ENCODE assay signal across 8 mouse cellular contexts in the genomic region with DNA sequence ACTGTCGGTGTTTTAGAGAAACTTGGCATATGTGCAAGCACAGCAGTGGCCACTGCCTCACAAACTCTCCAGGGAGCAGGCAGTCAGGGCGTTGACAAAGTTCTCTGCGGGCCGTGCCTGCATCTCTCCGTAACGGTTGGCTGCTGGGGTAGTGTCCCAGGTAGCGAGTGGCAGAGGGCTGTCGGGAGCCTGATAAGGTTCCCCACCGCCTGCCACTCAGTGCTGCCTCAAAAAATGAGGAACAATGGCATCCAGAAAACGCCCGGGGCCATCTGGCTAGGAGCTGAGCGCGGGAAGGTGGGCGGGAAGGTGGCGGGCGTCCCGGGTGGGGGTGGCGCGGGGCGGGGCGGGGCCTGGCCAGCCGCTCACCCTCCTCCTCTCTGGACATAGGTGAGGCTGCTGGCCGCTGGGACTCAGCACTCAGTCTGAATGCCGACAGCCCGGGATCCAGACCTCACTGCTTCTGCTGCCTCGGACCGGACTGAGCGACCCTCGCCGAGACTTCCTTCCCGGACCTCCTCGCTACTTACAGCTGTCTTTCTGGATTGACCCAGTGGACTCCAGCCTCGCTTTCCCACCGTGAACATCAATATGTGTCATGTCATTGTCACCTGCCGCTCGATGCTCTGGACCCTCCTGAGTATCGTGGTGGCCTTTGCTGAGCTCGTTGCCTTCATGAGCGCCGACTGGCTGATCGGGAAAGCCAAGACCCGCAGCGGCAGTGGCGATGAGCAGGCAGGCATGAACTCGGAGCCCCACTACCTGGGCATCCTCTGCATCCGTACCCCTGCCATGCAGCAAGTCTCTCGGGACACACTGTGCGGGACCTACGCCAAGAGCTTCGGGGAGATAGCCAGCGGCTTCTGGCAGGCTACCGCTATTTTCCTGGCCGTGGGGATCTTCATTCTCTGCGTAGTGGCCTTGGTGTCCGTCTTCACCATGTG.
A peak's percentile ranks its signal among the peaks of the same experiment; 100 is the strongest.
DNase-seq lines count a peak whose midpoint lies in the region; ATAC-seq and TF ChIP-seq lines count a peak whose summit lies in the region.

No protein-coding gene starts in this region.

- H3K27ac ChIP-seq in cortical plate, adult 2 months (ENCODE audit: insufficient read depth, low read length): peak overlapping the region; percentile 30
- peak overlapping the region; percentile 54; the same call in 1 of the 2 replicates for H3K27ac ChIP-seq in intestine, postnatal 0 days (ENCODE audit: low read depth, low read length)
- peak overlapping the region; percentile 15; the same call in 1 of the 2 replicates for H3K27ac ChIP-seq in liver, adult 2 months (replicated peaks; ENCODE audit: insufficient read depth, low read depth, low read length)

- H3K79me2 ChIP-seq in liver, adult 2 months (ENCODE audit: control insufficient read depth, insufficient read depth, low read length): no peaks in the 10 kb centered on the region

- peak; percentile 54 for ATAC-seq in granulocyte monocyte progenitor cell, adult 5-6 weeks (replicated peaks; ENCODE audit: poor library complexity, severe bottlenecking)
- ATAC-seq in intestine, postnatal 0 days: 0 out of 2 replicates have a peak, but pooled peaks have one; percentile 14

- H3K36me3 ChIP-seq in intestine, postnatal 0 days (ENCODE audit: control insufficient read depth, insufficient read depth): no peaks in the 10 kb centered on the region
- no peaks in the 10 kb centered on the region for H3K36me3 ChIP-seq in liver, adult 2 months (ENCODE audit: control insufficient read depth, insufficient read depth, low read length)

- peak overlapping the region; percentile 97 for H3K4me2 ChIP-seq in intestine, postnatal 0 days (replicated peaks; ENCODE audit: low read depth)

- DNase-seq in 3T3-L1 (ENCODE audit: low read depth, low spot score): peak; percentile 73
- peak; percentile 70 for DNase-seq in ZHBTc4 (ENCODE audit: low read depth, low spot score)
- DNase-seq in liver, adult 2 months (ENCODE audit: extremely low read depth, low read depth, low spot score): peak; percentile 21
- peak; percentile 67 for DNase-seq in neural tube, embryonic 10.5 days (ENCODE audit: extremely low spot score, low spot score)
- DNase-seq in thymus, postnatal 25 days: peak; percentile 33

- H3K4me3 ChIP-seq in cortical plate, adult 2 months (ENCODE audit: insufficient read depth, low read length): peak overlapping the region; percentile 67
- H3K4me3 ChIP-seq in intestine, postnatal 0 days (ENCODE audit: low read depth, low read length): peak overlapping the region; percentile 51
- H3K4me3 ChIP-seq in liver, adult 2 months (ENCODE audit: insufficient read depth, low read depth, low read length): peak overlapping the region; percentile 63

- H3K4me1 ChIP-seq in cortical plate, adult 2 months (ENCODE audit: control insufficient read depth, insufficient read depth, low read length): no peaks in the 10 kb centered on the region; the same call in 1 of the 2 replicates
- 0 out of 2 replicates have a peak, but pooled peaks cover 12% of the 10 kb centered on the region for H3K4me1 ChIP-seq in intestine, postnatal 0 days (replicated peaks; ENCODE audit: control insufficient read depth, insufficient read depth, low read length)
- peaks cover 4% of the 10 kb centered on the region for H3K4me1 ChIP-seq in liver, adult 2 months (ENCODE audit: control insufficient read depth, insufficient read depth, low read length)

- WGBS in intestine, postnatal 0 days: 3% methylated on average over 54 of the region's 55 CpGs
- WGBS in liver, adult 2 months: under 1% methylated on average over 47 of the region's 55 CpGs

- TF ChIP-seq POLR2A in cortical plate, adult 2 months (IDR thresholded peaks at IDR 0.05; ENCODE audit: extremely low read depth, insufficient read depth, low read length): no peak
- TF ChIP-seq POLR2A in liver, adult 2 months (IDR thresholded peaks at IDR 0.05; ENCODE audit: extremely low read depth, insufficient read depth, low read length): no peak

- peak overlapping the region; percentile 51 for H3K9ac ChIP-seq in intestine, postnatal 0 days (ENCODE audit: low read depth, low read length)
- H3K9ac ChIP-seq in liver, adult 2 months (ENCODE audit: low read depth, low read length): peak overlapping the region; percentile 59

- no peaks in the 10 kb centered on the region for H3K27me3 ChIP-seq in intestine, postnatal 0 days (replicated peaks; ENCODE audit: control insufficient read depth, insufficient read depth, low read length)
- H3K27me3 ChIP-seq in liver, adult 2 months (ENCODE audit: control insufficient read depth, insufficient read depth, low read length): no peaks in the 10 kb centered on the region

- TF ChIP-seq CTCF in cortical plate, adult 2 months (IDR thresholded peaks at IDR 0.05; ENCODE audit: extremely low read depth, insufficient read depth, low read length): no peak
- TF ChIP-seq CTCF in intestine, postnatal 0 days (IDR thresholded peaks at IDR 0.05; ENCODE audit: low read depth): no peak
- no peak for TF ChIP-seq CTCF in liver, adult 2 months (IDR thresholded peaks at IDR 0.05; ENCODE audit: low read depth, low read length)

- no peaks in the 10 kb centered on the region for H3K9me3 ChIP-seq in intestine, postnatal 0 days (ENCODE audit: control insufficient read depth)

Comparison
In these comparisons a context has a peak if more than half of its experiments do, and no peak if none do; other contexts are left out.
1. Peak in every context shown above with its lines: DNase-seq, ATAC-seq, H3K4me3 ChIP-seq and H3K27ac ChIP-seq.
2. DNase-seq: peak in every context shown above with its lines; median percentile 73 in 3T3-L1; 70 in ZHBTc4; 67 in neural tube, embryonic 10.5 days; 33 in thymus, postnatal 25 days; 21 in liver, adult 2 months.